Mouse (Mus musculus) forebrain, embryonic 11.5 days (tissue): Measurements from ENCODE around the gene Lgr4. TPM values are rescaled to one million over a fixed set of nuclear protein-coding genes. Genes with fewer than 3 reads are reported as not detected.

Source experiments
- ATAC-seq: fragments of 200-750 bp; cut with Nextera tagmentation; replicated peaks from 2 replicates; pipeline ENCODE4 v1.8.0; 2017; ENCODE audit warnings: moderate TSS enrichment; ENCODE audit not compliant: low FRiP score
- DNase-seq: peaks from one replicate; pipeline ENCODE4 v3.0.0-alpha.2; 2017; ENCODE audit warnings: low spot score
- H3K27ac ChIP-seq: fragments of 300-500 bp; sonication (generic); 2 replicates; pipeline ENCODE4 v1.5.1; 2014; ENCODE audit warnings: low read depth, low read length
- H3K27me3 ChIP-seq: fragments of 300-500 bp; sonication (generic); 2 replicates; pipeline ENCODE4 v1.6.1; 2014; ENCODE audit warnings: mild to moderate bottlenecking, low read length, mixed read lengths; ENCODE audit not compliant: control insufficient read depth, insufficient read depth
- H3K36me3 ChIP-seq: fragments of 300-500 bp; sonication (generic); 2 replicates; pipeline ENCODE4 v1.6.1; 2014; ENCODE audit warnings: mild to moderate bottlenecking, low read length, moderate library complexity, mixed read lengths; ENCODE audit not compliant: control insufficient read depth, insufficient read depth
- H3K4me1 ChIP-seq: fragments of 300-500 bp; sonication (generic); replicated peaks from 2 replicates; pipeline ENCODE4 v1.6.1; 2014; ENCODE audit warnings: low read length, mixed read lengths; ENCODE audit not compliant: control insufficient read depth, insufficient read depth
- H3K4me2 ChIP-seq: fragments of 300-500 bp; sonication (generic); 2 replicates; pipeline ENCODE4 v1.6.1; 2014; ENCODE audit warnings: low read depth, mild to moderate bottlenecking, low read length, moderate library complexity, mixed read lengths; ENCODE audit not compliant: severe bottlenecking
- H3K4me3 ChIP-seq: fragments of 300-500 bp; sonication (generic); 2 replicates; pipeline ENCODE4 v1.5.1; 2014; ENCODE audit warnings: low read depth, low read length
- H3K9ac ChIP-seq: fragments of 300-500 bp; sonication (generic); 2 replicates; pipeline ENCODE4 v1.6.1; 2014; ENCODE audit warnings: low read length
- H3K9me3 ChIP-seq: fragments of 300-500 bp; sonication (generic); 2 replicates; pipeline ENCODE4 v1.6.1; 2016; ENCODE audit warnings: low read length, mixed read lengths; ENCODE audit not compliant: control insufficient read depth
- WGBS: fragments of 180-500 bp; shearing (Covaris S2); extraction: QIAGEN DNeasy Blood & Tissue Kit; methylation state at CpG from one replicate; pipeline ENCODE4 v1.1.7; 2014; 5-methylcytosine and 5-hydroxymethylcytosine counted together
- polyA plus RNA-seq: library from polyadenylated mRNA; unstranded; fragments of >200 nt; fragmentation: Nextera tagmentation; extraction: Ambion mirVana; gene quantifications from 2 replicates; pipeline ENCODE4 v1.2.1, GENCODE M21; 2014

Lgr4 gene
- polyA plus RNA-seq, 1 experiment from 2014 or later, result 8.6 TPM

DNA sequence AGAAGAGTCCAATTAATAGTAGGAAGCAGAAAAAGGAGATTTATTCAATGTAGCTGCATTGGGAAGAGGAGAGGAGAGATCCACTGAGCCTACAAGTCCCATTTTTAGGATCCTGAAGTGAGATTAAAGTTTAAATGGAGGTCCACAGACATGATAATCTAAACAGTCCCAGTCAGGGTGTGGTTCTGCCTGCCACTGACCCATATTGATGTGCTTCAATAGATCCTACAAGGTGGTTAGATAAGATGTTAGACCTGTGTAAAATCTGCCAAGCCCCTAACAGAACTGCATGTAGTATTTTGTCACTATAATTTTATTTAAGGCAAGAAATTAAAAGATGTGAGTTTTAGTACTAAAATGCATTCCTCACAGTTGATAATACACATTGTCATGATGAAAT, 76.0 kb downstream of the Lgr4 start:
- H3K4me2 ChIP-seq, result no peak overlapping the region
- DNase-seq, result no peak

DNA sequence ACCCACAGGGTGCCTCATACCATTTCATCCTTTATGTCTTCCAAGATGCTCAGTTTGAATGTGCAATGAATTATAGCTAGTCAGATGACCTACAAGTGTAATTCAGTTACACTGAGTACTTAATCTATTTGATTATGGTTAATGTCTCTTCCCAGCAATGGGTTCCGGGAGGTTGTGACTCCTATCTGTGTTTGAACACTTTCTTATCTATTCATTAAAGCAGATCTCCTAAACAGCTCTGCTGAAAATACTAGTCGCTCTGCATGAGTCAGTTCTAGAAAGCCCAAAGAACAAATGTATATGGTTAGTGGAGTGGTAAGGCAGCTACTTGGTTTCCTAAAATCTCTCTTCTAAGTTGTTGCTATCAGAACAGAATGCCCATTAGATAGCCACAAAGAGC, 77.6 kb downstream of the Lgr4 start:
- 0 out of 2 replicates have a peak, but pooled peaks cover 1% of the 10 kb centered on the region for H3K4me1 ChIP-seq
- no peak for ATAC-seq
- H3K9ac ChIP-seq, result no peak overlapping the region
- H3K4me3 ChIP-seq, result no peak overlapping the region
- no peaks in the 10 kb centered on the region for H3K36me3 ChIP-seq
- no peak overlapping the region for H3K4me2 ChIP-seq
- no peaks in the 10 kb centered on the region for H3K9me3 ChIP-seq
- no peak overlapping the region for H3K27ac ChIP-seq
- DNase-seq, result no peak
- peaks cover 4% of the 10 kb centered on the region for H3K27me3 ChIP-seq
- 80% methylated on average over 2 of the region's 2 CpGs for whole genome bisulfite sequencing

More for the DNA sequence above, 76.0 kb downstream of the Lgr4 start:
- Histone ChIP-seq H3K4me3 (no peak overlapping the region), H3K4me1 (0 out of 2 replicates have a peak, but pooled peaks cover 4% of the 10 kb centered on the region), H3K9ac (no peak overlapping the region), H3K9me3 (no peaks in the 10 kb centered on the region), H3K27me3 (peaks cover 4% of the 10 kb centered on the region), H3K36me3 (no peaks in the 10 kb centered on the region), H3K27ac (no peak overlapping the region)
- no peak for ATAC-seq

DNA sequence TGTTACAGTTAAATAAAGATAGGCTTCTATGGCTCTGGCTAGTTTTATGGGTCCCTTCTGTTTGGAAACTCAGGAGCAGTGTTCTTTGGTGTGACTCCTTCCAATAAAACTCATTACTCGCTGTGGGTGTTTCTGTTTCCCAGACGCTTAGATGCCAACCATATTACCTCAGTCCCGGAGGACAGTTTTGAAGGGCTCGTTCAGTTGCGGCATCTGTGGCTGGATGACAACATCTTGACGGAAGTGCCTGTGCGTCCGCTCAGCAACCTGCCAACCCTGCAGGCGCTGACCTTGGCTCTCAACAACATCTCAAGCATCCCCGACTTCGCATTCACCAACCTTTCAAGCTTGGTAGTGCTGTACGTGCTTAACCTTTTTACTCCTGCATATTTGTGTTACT, 79.0 kb downstream of the Lgr4 start:
- Histone ChIP-seq H3K36me3 (no peaks in the 10 kb centered on the region), H3K27ac (no peak overlapping the region), H3K9me3 (no peaks in the 10 kb centered on the region), H3K4me3 (no peak overlapping the region), H3K4me1 (no peaks in the 10 kb centered on the region), H3K4me2 (no peak overlapping the region), H3K27me3 (peaks cover 2% of the 10 kb centered on the region; the same call in 1 of the 2 replicates), H3K9ac (no peak overlapping the region)
- no peak for ATAC-seq
- DNase-seq, result no peak
- 76% methylated on average over 12 of the region's 12 CpGs for WGBS

DNA sequence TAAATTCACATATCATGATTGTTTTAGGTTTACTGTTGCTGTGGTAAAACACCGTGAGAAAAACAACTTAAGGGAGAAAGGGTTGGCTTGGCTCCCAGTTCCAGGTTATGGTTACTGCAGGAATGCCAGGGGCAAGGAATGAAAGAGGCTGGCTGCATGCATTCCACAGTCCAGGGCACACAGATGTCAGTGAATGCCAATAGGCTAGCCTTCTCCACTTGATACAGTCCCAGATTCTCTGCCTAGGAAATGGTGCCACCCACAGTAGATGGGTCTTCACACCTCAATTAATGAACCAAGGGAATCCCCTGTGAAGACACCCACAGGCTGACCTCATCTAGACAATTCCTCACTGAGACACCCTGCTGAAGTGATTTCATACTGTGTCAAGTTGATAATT, 87.2 kb downstream of the Lgr4 start:
- H3K9ac ChIP-seq, result no peak overlapping the region
- ATAC-seq (no peak), DNase-seq (no peak)
- no peak overlapping the region for H3K4me2 ChIP-seq
- no peaks in the 10 kb centered on the region for H3K27me3 ChIP-seq
- WGBS, result 90% methylated on average over 1 of the region's 1 CpGs
- H3K9me3 ChIP-seq, result no peaks in the 10 kb centered on the region
- no peaks in the 10 kb centered on the region for H3K4me1 ChIP-seq
- no peak overlapping the region for H3K4me3 ChIP-seq
- H3K36me3 ChIP-seq, result no peaks in the 10 kb centered on the region
- no peak overlapping the region for H3K27ac ChIP-seq

DNA sequence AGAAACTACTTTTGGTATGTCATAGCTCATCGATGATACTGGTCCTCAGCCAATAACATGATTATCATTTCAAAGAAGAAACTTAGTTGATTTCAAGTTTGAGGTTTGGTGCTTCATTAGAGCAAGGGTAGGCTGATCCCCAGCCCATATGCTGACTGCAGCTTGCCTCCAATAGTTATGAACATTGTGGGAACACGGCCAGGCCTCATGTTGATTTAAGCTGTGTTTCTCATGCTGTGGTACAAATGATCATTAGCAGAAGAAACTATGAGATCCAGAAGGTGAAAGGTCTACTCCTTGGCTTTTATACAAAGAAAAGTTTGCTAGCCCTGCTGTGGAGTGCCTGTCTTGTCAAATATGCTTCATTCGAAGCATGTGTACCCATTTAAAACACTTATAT, 87.7 kb downstream of the Lgr4 start:
- Histone ChIP-seq H3K9me3 (no peaks in the 10 kb centered on the region), H3K27me3 (no peaks in the 10 kb centered on the region), H3K4me2 (no peak overlapping the region), H3K4me1 (no peaks in the 10 kb centered on the region), H3K36me3 (no peaks in the 10 kb centered on the region), H3K4me3 (no peak overlapping the region), H3K27ac (no peak overlapping the region), H3K9ac (no peak overlapping the region)
- ATAC-seq, result no peak
- WGBS, result 86% methylated on average over 3 of the region's 3 CpGs
- no peak for DNase-seq

DNA sequence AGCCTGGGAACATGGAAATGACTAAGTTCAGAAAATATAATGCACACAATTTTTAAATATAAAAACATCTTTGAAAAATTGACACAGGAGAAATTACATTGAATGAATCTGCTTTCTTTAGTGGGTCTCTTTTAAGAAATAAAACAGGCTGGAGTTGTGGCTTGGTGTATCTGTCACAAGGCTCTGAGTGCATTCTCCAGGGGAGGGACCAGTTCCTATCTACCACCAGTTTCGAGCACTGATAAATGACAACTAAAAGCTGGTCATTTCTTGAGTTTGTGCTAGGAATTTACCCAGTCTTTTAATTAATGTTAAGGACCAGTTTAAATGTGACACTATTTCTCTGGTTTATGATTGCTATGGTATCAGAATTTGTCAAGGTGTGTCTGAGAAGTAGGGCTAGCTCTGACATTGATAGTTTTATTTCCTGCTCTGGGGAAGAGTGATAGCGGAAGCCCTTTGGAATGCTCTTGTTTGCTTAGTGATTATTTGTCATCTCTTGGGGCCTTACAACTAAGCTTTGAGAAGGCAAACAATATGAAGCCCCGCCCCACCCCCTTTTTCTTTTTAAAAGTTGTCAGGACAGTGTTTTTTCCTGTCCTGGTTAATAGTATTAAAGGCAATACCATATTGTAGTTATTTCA, 88.3 kb downstream of the Lgr4 start:
- Histone ChIP-seq H3K9me3 (no peaks in the 10 kb centered on the region), H3K27ac (no peak overlapping the region), H3K4me2 (no peak overlapping the region), H3K27me3 (no peaks in the 10 kb centered on the region), H3K36me3 (no peaks in the 10 kb centered on the region), H3K4me1 (no peaks in the 10 kb centered on the region), H3K9ac (no peak overlapping the region), H3K4me3 (no peak overlapping the region)
- DNase-seq, result no peak
- 84% methylated on average over 3 of the region's 3 CpGs for WGBS
- no peak for ATAC-seq

DNA sequence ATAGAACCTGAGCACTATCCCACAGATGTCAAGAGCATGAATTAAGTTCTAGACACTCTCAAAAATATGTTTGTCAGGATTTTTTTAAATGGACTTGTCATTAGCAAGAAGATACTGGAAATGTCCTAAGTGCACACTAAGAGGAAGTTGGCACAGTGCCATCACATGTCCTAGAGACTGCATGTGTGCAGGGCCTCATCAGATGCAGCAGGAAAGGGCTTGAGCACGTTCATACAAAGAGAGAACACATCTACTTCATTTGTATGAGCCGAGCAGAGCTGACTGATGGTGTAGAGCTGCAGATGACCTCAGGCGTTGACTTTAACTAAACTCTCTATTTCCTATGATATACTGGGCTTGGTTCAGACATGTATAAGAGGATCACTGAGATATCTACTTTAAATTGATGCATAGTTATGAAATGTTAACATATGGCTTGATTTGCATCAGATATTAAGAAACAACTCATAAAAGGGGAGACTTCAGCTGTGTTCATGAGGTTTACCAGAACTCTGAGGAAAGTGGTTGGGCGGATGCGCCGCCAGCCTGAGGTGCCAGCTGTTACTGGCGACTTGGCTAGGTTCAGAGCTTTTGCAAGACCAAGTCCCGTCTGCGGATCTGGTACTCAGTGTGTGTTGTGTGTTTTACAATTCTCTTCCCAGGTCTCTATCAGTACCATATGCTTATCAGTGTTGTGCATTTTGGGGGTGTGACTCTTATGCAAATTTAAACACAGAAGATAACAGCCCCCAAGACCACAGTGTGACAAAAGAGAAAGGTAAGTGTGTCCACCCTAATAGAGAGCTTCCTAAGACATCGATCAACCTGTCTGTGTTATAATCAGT, 90.2 kb downstream of the Lgr4 start:
- no peaks in the 10 kb centered on the region for H3K27me3 ChIP-seq
- H3K36me3 ChIP-seq, result no peaks in the 10 kb centered on the region
- no peak overlapping the region for H3K27ac ChIP-seq
- H3K4me2 ChIP-seq, result no peak overlapping the region
- WGBS, result 91% methylated on average over 10 of the region's 10 CpGs
- no peak overlapping the region for H3K9ac ChIP-seq
- H3K9me3 ChIP-seq, result no peaks in the 10 kb centered on the region
- ATAC-seq (no peak), DNase-seq (no peak)
- H3K4me3 ChIP-seq, result no peak overlapping the region
- H3K4me1 ChIP-seq, result no peaks in the 10 kb centered on the region

DNA sequence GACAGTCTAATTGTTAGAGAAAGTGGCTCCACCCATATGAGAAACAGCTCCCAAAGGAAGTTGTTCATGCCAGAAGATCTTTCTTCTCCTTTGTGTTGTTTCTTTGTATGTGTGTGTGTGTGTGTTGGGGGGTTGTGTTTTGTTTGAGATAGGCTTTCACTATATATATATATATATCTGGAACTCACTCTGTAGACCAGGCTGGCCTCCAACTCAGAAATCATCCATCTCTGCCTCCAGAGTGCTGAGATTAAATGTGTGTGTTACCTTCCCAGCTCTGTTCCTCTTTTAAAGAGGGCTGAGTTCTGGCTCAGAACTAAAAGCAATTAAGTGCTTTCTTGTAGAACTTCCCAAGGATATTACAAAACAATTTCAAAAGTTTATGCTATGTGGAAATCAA, 92.0 kb downstream of the Lgr4 start:
- Histone ChIP-seq H3K9me3 (no peaks in the 10 kb centered on the region), H3K4me2 (no peak overlapping the region), H3K4me1 (no peaks in the 10 kb centered on the region), H3K27ac (no peak overlapping the region), H3K4me3 (no peak overlapping the region), H3K9ac (no peak overlapping the region), H3K36me3 (no peaks in the 10 kb centered on the region), H3K27me3 (no peaks in the 10 kb centered on the region)
- no peak for ATAC-seq
- no peak for DNase-seq
